Mouse (Mus musculus) spleen, adult 12 weeks (tissue): ENCODE data around the gene Reep3.

ENCODE experiments used
- DNase-seq: peaks from one replicate; pipeline ENCODE4 v3.0.0; 2022; ENCODE audit warnings: low spot score

Gene Reep3

DNA sequence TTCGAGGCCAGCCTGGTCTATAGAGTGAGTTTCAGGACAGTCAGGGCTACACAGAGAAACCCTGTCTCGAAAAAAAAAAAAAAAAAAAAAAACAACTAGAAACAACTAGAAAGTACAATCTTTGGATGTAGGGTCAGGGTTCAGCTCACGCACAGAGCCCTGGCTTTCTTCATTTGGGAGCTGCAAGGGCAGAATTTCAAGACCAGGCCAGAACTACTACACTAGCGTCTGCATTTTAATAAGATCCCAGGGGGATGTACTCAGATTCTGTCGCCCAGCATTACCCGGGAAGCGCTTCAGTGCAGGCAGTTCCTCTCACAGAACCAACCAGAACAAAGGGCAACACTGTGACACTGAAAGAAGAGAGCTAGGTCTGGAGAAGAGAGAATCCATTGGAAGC, 46.0 kb downstream of the Reep3 start:
- no peak for DNase-seq

DNA sequence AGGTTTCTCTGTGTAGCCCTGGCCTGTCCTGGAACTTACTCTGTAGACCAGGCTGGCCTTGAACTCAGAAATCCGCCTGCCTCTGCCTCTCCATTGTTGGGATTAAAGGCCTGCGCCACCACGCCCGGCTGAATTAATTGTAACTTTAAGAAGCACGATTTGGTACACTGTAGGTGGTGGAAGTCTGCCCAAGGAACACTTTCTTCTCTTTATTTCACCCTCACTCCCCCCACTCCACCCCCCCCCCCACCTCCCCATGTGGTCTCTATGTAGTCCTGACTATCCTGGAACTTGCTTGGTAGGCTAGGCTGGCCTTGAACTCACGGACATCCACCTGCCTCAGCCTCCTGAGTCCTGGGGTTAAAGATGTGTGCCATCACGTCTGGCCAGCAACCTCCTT, 47.1 kb downstream of the Reep3 start:
- DNase-seq: no peak

DNA sequence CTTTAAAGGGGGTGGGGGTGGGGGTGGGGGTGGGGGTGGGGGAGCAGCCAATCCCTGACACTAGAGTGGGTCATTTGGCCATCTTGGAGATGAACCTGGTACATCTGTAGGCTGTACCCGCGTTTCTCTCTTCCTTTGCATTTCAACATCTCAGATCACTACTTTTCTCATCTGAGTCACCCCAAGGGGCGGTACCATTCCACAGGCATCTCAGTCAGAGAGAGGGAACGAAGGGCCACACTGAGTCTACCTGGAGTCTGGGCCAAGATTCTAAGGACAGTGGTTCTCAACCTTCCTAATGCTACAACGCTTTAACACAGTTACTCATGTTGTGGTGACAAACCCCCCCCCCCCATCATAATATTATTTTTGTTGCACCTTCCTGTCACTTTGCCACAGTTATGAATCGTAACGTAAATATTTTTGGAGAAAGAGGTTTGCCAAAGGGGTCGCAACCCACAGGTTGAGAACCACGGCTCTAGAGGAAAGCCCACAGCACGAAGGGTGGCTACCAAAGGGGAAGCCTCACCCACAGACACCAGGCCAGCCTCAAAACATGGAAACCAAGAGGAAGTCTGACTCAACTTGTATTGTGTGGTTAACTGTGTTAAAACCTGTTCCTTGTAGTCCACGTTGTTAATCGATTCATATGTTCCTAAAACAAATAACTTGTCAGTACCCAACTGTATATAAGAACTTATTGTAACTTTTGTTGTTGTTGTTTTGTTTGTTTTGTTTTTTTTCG, 47.7 kb downstream of the Reep3 start:
- DNase-seq: no peak

DNA sequence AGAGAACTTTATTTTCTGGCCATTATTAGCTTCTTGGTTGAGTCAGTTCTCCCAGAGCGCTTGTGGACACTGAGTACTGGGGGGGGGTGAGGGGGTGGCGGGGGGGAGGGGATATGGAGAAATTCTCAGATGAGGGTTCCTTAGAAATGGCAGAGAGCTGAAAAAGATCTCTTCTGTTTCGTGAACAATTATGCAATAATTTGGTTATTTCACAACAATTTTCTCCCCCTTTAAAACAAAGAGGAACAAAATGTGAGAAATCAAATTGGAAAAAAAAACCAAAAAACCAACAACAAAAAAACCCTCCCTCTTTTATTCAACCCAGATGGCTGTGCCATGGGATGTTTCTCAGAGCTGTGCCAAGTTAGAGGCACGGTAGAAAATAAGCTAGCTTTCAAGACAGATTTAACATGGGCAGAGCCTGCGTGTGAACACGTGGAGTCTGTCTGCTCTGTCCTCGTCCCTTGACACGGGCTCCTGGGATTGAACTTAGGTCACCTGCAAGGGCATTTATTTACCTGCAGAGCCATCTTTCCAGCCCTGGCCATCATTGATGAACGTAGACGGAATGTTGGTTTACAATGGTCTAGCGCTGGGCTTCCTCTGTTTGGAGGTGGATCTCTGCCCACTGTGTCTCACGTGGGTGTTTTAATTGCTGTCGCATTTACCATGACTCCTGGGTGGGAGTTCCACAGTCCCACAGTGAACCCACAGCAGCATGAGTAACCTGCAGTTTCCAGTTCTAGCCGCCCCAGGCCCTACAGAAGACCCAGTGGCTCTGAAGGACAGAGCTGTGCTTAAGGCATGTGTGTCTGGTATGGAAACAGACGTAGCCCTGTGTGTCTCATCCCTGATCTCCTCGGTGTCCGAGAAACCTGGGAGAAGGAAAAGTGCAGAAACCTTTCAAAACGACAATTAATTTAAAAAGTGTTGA, 48.8 kb downstream of the Reep3 start:
- no peak for DNase-seq

DNA sequence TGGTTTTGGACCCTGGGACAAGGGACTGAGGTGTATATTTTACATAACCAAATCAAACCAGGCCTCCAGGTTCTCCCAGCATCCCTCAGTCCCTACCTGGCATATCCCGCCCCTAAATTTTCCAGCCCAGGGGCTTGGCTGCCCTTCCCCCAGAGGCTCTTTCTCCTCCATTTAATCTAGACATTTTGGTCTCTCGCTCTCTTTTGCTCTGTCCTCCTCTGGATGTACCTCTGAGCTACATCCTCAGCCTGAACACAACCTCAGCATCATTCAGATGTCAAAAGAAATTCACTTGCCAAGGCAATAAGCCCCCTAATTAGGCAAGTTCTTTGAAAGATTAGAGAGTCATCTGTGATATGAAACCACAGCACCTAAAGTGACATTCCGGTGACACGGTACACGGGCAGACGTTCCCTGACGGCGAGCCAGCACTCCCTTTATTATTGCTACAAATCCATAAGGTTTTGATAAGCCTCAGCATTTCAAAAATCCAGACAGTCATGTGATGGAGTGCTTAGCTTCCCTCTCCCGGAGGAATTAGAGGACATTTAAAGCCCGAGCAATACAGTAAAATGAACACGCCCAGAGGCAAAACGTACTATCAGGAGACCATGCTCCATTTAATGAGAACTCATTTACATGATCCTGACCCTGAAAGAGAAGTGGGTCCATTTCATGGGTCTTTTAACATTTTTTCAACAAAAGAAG, 51.4 kb downstream of the Reep3 start:
- no peak for DNase-seq

DNA sequence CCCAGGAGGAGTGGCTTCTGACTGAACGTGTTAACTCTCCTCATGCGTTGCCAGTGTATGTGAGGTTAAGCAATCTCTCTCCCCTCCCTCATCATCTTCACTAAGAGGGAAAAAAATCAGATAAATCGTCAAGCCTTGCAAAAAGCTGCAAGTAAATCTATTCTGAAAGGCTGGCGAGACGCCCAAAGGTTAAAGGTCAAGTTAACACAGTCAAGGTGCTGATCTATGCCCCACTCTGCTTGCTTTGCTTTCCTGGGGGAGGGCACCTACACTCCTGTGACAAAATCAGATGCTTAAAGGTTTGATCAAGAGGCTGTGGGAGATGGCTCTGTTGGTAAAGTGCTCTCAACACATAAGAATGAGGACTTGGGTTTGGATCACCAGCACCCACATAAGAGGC, 52.4 kb downstream of the Reep3 start:
- DNase-seq: no peak

DNA sequence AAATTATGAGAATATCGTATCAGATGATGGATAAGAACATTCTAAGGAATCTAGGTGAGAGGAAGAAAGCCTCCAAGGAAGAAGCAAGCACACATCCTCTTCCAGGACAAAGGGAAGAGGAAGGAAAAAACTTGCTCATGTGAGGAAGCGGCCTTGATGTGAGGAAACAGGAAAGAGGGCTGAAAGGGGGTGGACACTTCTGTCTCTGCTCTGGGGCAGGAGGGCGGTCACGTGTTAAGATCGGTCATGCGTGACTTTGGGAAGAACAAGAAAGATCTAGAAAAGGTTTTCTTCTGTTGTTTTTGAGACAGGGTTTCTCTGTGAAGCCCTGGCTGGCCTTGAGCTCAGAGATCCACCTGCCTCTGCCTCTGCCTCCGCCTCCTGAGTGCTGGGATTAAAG, 53.5 kb downstream of the Reep3 start:
- DNase-seq: no peak

DNA sequence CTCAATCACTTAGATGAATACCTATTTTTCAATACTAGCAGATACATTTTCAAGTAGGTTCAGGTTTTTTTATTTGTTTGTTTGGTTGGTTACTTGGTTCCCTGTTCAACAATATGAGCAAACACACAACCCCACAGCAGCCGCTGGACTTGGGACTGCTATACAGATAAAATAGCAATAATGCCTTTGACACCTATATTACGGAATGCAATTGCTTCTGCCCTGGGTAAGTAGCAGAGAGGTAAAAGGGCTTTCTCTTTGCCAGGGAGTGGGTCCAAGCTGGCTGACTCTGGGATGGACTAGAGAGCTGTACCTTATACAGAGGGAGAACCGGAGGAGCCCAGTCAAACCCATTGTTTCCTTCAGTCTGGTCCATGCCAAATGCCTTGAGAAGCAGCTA, 56.3 kb downstream of the Reep3 start:
- DNase-seq: no peak

DNA sequence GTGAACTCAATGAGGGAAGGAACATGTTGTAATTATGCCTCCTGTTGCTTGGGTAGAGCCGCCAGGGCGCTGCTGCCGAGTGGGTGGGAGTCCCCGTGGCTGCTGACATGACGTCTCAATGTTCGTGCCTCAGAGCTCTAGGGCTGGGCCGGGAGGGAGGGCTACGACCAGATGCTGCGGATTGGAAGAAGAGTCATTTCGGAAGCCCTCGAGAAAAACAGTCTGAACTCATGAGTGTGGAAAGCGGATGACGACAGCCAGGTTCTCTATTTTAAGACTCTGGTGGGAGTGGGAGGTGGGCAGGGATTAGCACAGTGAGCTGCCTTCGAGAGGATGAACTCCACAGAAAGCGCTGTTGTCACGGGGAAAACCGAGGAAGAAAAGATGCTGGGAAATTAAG, 57.7 kb downstream of the Reep3 start:
- DNase-seq: no peak

DNA sequence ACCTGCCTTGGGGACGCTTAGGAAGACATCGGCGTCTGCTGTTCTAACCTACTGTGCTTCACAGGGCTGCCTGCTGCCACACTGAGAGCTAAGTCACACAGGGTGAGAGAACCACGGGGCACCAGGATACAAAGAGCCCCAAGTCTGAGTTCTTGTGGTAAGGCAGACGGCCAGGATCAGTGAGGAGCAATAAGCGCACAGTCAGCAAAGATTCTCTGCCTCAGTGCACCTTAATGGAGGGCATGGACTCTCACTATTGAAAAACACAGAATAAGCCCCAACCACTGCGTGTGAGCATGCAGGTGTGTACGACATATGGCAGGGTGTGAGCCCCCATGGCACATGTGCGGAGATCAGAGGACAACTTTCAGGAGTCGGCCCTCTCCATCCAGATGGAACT, 60.2 kb downstream of the Reep3 start:
- DNase-seq: no peak

DNA sequence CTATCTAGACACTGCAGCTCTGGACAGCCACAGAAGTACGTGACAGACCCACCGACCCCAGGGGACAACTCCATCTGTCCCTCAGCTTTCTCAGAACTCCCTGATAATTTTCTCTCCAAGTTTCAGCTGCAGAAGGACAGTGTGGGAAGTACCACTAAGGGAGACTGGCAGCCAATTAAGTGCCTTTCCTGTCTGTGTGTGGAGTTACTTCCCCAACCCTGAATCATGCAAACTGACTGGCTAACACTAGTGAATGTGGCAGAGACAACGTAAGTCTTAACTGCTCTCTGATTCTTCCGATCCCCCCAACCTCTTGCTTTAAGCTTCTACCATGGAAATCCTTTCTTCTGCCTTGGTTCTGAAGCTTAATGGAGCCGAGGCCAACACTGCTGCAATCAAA, 60.6 kb downstream of the Reep3 start:
- DNase-seq: no peak

DNA sequence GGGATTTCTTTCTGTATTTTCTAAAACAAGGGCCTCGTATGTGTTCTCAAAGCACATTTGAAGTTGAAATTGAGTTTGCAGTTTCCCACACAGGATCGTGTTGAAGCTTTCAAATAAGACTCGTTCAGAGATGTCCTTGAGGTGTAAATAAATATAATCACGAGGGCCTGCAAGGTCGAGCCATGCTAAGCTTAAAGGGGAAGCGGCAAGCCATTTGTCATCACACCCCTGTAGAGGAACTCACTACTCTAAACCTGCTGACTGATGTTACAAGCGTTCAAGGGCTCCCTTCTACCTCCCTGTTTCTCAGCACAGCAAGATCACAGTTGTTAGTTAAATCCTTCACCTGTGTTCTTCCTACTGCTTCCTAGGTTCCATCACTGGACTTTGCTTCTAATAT, 65.6 kb downstream of the Reep3 start:
- DNase-seq: no peak

DNA sequence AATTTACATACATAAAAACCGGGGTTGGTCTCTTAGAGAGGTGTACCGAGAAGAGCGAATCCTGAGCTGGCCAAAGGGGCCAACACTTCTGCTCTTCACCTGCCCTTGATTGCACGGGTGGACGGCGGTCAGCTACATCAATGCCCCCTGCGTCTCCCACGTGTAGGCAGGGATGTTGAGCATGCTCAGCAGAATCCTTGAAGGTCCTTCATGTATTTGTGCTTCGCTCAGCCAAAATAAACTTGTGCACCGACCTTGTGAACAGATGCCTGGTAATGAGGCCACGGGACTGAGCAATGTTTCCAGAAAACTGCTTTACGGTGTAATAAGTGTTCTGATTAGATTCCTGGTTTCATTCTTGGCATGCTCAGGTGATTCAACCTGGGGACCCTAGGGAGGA, 67.4 kb downstream of the Reep3 start:
- DNase-seq: no peak

DNA sequence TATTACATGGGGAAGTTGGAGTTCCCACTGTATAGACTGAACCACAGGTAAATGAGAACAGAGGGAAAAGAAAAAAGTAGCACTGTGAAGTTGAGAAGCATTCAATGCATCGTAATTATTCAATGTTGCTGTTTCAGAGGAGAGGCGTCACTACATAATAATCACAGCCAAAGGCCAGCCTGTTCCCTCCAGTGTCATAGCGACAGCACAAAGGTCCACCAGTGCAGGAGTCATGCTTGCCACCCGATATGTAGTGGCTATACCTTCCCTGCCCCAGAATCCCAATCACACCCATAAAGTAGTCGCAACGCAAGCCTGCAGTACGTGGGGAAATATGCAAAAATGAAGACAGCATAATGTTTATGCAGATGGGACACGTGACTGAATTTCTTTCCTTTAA, 70.4 kb downstream of the Reep3 start:
- no peak for DNase-seq

DNA sequence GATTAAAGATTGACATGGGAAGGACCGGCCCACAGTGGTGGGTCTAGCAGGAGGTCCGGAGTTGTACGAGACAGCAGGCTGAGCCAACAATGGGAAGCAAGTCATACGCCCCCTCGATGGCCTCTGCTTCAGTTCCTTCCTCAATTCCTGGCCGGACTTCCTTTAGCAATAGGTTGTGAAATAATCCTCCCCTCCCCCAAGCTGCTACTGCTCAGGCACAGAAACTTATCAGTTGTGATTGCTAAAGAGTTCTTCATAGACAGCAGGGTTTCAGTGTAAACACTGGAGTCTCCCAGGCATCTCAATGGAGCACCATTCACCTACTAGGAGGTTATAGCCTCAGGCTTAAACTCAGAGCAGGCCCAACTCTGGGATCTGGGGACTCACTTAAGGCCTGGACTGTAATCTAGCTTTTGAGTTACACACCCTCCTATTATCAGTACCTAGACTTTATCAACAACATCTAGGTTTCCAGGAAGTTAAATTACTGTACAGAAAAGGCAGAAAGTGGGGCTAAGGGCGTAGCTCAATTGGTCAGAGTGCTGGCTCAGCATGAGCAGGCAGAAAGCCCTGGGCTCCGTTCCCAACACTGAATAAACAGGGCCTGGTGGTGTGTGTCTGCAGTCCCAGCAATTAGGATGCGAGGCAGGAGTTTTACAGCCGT, 71.0 kb downstream of the Reep3 start:
- DNase-seq: no peak

DNA sequence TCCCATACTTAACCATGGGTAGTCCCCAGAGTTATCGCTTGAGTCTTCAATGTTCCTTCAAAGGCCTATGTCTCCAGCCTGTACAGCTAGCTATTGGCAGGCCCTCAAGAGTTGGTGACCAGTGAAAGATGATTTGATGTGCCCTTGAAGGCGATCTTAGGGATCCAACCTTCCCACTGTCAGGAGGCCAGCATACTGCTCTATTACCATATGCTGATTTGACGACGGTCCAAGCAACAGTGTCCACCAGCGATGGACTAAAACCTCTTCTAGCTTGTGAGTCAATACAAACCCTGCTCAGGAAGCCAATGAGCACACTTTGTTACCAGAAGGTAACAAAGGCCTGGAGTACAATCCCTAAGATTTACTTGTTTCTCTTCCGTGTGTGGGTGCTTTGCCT, 72.4 kb downstream of the Reep3 start:
- DNase-seq: no peak

DNA sequence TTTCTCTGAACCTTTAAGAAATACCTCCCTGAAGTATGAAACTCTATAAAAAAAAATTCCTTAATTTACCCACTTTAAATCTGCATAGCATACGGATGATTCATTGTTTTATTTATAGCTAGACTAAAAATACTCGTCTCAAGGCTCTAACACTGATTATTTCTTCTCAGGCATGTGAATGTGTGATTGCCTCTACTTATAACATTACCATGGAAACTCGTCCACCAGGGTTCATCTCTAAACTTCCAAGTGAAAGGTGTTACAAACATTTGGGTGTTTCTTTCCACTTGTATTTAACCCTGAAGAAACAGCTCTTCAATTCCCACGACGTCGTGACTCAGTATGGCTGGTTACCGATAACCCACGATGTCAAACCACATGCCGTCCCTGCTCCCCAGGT, 73.7 kb downstream of the Reep3 start:
- no peak for DNase-seq

DNA sequence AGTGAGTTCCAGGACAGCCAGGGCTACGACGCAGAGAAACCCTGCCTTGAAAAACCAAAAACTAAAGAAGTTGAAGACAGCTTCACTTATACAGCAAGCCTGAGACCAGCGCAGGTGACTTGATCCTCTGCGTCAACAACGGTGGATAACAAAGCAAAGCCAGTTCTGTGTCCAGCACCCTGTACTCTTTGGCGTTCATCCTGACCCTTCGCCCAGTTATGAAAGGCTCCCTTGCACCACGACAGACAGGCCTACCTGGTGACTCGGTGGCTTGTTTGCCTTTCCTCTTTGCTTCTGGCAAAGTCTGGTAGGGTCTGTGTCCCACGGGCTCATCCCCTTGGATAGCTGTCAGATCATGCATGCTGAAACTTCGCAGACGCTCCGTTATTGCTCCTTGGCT, 75.3 kb downstream of the Reep3 start:
- DNase-seq: no peak

DNA sequence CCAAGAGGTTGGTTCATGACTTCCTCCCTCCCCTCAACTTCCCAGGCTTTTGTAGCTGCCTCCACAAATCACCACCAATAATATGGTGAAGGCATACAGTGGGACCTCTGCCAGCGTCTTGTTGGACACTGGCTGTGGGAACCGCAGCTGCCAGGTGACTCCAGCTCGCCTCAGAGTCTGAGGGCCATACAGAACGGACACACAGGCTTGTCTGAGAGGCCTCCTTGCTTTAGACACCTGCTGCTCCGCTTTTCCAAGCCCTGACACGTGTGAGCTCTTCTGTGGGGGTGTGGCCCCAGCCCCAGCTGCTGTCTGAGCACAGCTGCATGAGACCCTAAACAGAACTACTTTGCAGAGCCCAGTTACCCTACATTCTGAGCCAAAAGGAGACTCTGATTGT, 77.9 kb downstream of the Reep3 start:
- no peak for DNase-seq

DNA sequence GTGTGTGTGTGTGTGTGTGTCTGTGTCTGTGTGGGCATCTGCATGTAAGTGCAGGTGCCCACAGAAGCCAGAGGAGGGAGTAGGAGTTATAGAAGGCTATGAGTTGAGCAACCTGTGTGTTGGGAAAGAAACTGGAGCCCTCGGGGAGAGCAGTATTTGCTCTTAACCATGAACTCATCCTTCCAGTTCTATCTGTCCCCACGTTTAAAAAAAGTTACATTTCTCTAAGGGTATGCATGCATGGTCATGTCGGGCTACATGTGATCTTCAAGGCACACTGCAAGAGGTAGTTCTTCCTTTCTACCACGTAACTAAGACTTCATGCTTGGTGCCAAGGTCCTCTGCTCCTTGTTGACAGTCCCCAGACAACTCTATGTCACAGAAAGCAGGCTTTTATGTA, 78.9 kb downstream of the Reep3 start:
- no peak for DNase-seq

DNA sequence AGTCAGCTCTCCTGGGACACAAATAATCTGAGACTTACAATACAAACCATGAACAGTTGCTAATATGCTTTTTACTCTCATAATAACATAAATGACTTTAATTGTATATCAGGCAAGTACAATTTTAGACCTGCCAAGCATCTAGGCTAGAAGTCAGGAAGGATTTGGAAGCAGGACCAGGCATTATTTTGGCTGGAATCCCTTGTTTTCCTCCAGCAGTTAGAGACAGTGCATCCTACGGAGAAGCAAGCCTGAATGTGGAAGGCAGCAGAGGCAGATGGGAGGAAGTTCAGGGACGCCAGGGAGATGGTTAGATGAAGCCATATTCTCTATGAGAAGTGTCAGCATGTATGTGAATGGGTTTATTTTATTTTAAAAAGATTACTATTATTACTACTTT, 79.4 kb downstream of the Reep3 start:
- DNase-seq: no peak

DNA sequence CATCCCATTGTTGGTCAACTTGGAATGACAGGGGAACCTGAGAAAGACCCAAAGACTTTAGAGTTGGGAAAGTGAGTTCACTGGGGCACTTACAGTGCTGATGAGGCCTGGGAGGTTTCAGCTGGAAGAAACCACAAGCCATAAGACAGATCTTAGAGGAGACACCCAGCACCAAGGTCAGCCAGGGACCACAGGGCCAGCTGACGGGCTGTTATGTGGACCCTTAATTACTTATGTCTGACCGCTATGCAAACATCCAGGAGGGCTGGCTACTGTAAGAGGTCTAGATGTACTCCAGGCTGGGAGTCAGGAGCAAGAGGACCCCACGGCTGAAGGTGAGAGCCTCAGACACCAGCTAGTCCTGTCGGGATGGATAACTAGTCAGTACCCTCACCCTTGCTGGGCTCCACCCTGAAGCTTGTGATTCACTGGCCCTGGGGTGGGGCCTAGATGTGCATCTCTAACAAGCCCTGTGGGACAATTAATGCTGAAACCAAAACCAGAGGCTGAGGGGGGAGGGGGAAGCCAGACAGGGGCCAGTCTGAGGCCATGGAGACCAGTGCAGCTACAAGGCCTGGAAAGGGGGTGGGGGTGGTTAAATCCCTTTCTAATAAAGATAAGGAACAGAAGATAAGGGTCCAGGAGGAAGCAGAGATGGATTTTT, 80.0 kb downstream of the Reep3 start:
- no peak for DNase-seq
